Mouse (Mus musculus) heart, postnatal 36 days (tissue): ENCODE results near the gene Sost. TPM values are rescaled to one million over a fixed set of nuclear protein-coding genes. Genes with fewer than 3 reads are reported as not detected.
A peak's percentile ranks its signal among the peaks of the same experiment; 100 is the strongest.

Experiments used
- DNase-seq, 2 experiments: peaks; one replicate each; pipeline ENCODE4 v3.0.0; 2021 to 2022
- intact Hi-C: fragments of 180-260 bp; cut with DNase I; formaldehyde crosslinking; loops from one replicate; pipeline ENCODE4 v1.15.1; 2025
- total RNA-seq, 2 experiments: library from RNA; stranded (reverse); gene quantifications; 2 replicates each; pipeline ENCODE4 v1.2.3; 2021

Gene Sost
- total RNA-seq, 2 experiments from 2014 or later, result 2.1 to 2.7 TPM

DNA sequence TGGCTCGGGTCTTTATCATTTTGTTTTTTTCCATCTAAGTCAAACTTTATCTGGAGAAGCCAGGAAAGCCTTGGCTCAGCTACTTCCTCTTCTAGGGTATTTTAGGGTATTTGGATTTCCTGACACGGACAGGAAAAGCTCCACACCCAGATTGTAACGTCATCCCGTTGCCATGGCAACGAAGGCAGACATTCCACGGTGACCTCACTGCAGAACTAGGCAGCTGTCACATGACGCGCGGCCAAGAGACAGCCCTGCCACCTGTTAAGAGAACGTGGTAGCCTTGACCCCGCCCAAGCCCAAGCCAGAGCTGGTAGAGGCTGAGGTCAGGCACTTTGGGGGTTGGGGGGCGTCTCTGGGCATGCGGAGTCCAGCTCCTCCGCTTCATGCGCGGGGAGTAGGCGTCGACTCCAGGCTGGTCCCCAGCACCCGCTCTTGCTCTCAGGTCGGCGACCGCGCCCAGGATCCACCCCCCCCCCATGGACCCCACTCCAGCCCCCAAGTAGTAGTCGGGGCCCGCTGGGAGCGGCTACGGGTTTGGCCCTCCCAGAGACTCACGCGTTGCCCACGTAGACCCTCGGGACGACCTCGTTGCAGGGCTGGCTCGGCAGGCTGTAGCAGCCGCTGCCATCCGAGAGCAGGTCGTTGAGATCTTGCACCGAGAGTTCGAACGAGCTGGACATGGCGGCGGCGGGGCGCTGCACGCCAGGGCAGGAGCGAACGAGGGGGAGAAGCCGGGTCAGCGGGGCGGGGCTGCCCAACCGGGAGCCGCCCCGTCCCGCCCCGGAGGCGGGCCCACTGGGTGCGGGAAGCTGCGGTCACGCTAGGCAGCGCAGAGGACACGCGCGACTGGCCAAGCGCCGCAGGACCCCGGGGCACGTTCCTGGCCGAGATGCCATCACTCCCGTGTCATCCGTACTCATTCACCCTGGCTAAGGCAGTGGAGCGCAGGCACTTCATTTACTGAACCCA lies 17.5 kb upstream of the Sost start, which contains the start of gene Cfap97d1:
TSS of gene Cfap97d1 (plus strand) at position 226 of the 972 bp plus-strand sequence.
- peak; percentile 96 for DNase-seq

DNA sequence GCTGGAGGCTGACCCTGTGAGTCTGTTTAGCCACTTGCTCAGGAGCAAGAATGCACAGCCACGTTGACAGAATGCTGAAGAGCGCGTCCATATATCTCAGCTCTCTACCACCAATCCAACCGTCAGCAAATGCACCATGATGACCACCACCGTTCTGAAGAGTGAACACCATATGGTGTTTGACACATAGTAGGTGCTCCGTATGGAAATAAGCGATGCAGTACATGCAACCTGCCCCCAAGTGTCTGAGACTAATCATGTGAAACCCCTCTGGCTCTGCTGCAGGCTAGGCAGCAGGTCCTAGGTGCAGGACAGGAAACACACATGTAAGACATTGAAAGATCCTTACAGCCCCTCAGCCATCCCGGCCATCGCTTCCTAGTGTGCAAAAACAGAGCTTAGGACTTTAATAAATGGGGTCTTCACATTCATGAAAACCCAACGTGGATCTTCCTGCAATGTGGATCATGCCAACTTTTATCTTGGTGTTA lies 16.7 kb upstream of the Sost start:
- DNase-seq, result peak in 1 of 2 experiments; percentile 47
- intact Hi-C loops, result loop anchor here (5.0 kb wide), 1 partner anchor 234 kb away; no protein-coding TSS in a partner anchor

More for the DNA sequence above, 17.5 kb upstream of the Sost start, which contains the start of gene Cfap97d1:
- intact Hi-C loops, result loop anchor here (2.0 to 5.0 kb wide), 2 partner anchors 68 to 233 kb away; no protein-coding TSS in a partner anchor

DNA sequence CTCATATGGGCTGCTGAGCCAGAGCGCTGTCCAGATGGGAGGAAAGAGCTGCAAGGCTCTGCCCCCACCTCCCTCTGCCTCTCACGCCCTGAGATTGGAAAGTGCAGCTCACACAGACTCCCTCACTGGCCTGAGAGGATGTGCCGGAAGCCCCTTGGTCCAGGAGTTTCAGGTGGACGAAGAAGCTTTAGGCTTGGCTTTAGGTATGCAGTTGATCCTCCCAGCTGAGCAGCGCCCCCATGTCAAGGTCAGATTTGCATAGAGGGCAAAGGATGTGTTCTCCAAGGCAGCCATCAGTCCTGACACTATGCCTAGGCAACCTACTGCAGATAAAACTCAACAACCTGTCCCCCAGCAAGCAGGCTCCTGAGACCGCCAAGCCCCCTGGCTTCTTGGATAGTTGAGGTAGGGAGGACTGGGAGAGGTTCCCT lies 16.2 kb upstream of the Sost start:
- intact Hi-C loops, result loop anchor here (5.0 kb wide), 1 partner anchor 234 kb away; no protein-coding TSS in a partner anchor
- DNase-seq, result peak; percentile 49 to 52

DNA sequence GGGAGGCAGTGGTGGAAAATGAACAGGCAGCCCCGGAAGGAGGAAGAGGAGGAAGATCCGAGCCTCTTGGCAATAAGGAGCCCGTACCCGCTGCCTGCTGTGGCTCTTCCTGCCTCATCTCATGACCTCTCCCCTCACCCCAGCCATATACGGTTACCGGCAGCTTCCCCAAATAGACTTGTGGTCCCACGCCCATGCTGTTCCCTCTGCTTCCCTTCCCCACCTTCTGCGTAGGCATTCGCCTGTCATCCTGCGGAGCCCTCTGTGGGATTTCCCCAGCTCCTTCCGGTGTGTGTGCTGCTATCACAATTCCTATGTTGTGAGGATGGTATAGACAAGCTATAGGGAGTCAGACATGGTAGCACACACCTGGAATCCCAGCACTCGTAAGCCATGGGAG lies 15.0 kb upstream of the Sost start:
- intact Hi-C loops, result loop anchor here (5.0 kb wide), 1 partner anchor 235 kb away; no protein-coding TSS in a partner anchor
- peak; percentile 25 to 34 for DNase-seq

DNA sequence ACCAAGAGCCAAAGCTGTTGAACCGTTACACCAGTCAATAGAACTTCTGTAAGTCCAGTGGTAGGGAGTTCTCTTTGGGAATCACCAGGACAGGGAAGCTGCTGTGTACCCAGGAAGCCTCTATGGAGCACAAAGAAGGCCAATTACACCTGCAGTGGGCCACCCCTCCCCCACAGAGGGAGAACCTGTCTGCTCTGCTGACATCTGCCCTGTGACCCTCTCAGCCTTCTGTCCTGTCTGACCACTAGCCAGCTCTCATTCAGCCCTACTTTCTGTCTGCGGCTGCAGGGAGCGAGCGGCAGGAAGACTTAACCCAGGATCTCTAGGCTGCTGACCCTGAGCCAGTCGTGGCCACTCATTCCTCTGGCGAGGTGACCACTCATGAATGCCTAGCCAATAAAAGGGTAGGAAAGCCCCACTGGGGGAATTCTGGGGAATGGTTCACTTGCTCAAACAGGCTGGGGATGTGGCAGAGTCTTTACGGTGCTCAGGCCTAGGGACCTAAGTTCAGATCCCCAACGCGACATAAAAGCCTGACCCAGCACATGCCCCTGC lies 13.9 kb upstream of the Sost start:
- intact Hi-C loops, result loop anchor here (5.0 kb wide), 1 partner anchor 237 kb away; no protein-coding TSS in a partner anchor

DNA sequence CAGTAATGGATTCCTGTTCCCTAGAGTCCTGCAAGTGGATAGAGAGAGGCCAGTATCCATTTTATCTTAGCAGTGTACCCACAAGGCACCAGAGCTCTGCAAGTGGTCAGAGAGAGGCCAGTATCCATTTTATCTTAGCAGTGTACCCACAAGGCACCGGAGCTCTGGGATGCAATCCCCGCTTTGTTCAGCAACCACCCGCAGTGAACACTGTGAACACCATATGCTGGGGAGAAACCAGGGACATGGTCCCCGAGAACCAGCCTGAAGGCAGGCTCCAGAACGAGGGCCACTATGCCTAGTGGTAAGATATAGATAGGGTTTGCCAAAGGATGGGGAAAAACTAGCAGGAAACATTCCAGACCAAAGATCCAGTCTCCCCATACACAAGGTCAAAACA lies 12.3 kb upstream of the Sost start:
- intact Hi-C loops, result no loop called here

More for the DNA sequence above, 13.9 kb upstream of the Sost start:
- no peak for DNase-seq

DNA sequence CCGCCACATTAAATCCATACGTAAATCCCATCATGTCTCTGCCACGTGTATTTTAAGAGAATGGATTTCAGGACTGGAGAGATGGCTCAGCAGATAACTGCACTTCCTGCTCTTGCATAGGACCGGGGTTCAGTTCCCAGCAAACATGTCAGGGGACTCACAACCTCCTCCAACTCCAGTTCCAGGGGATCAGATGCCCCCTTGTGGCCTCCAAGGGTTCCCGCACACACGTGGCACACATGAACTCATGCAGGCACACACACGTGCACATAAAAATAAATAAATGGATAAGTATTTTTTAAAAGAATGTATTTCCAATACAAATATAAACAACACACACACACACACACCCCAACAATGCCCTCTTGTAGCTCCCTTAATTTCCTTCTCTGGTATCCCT lies 10.1 kb upstream of the Sost start:
- DNase-seq, result no peak
- intact Hi-C loops, result no loop called here

More for the DNA sequence above, 12.3 kb upstream of the Sost start:
- no peak for DNase-seq

DNA sequence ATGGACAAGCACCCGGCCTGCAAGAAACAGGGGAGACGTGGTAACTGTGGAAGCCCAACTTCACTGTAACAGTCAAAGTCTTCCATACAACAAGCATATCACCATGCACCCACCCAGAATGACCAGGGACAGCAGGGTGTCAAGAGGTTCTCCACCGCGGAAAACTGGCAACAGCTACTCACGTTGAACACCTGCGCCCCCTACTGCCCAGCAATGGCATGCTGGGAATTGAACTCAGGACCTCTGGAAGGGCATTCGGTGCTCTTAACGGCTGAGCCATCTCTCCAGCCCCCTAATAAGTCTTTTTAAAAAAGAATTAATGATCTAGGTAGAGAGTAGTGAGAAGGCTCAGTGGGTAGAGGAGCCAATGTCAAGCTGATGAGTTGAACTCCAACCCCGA lies 8.1 kb upstream of the Sost start:
- peak; percentile 41 to 49 for DNase-seq
- intact Hi-C loops, result no loop called here

DNA sequence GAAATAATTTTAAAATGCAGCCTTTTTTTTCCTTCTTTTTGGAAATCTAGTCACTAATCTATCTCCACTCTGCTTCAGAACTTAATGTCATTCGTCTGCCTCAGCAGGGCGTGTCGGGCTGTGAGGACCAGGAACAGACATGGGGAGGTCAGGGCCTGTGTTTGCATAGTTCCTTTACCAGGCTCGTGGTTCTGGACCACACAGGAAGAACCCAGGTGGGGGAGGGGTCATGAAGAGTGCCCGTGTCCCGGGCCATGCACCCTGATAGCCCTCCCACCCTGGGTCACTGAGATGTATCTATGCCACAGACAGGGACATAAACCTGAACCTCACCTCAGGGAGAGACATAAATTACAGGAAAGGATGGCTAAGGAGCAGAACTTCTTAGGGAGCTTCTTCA lies 7.4 kb upstream of the Sost start:
- no peak for DNase-seq
- intact Hi-C loops, result no loop called here

DNA sequence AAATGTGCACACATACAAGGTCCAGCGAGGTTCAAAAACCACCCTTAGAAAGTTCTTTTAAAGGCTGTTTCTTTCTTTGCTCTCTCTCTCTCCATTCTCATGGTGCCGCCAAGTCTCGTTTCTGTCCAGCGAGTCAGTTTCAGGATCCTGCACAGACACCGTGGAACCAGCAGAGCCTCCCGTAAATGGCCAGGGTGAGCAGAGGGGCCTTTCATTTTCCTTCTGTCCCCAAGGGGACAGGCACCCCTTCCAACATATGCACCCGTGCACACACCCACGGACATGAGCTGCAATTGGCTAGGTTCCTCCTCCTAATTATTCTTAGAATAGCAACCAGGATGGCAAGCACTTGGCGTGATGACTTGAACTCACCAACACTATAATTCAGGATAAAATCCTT lies 6.7 kb upstream of the Sost start:
- DNase-seq, result no peak
- intact Hi-C loops, result no loop called here

DNA sequence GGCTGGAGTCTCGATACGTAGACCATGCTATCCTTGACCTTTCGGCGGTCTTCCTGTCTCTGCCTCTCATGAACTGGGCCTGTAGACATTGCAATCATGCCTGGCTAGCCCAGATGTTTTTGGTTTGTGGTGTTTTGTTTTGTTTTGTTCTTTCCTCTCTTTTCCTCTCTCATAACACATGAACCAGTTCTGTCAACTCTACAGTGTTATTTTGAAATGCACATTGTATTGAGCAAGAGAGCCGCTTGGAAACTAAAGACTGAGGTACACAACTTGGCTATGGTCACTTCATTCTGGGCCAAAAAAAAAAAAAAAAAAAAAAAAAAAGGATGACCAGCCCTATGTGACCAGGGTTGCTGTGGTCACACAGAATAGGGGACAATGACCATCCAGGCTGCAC lies 5.8 kb upstream of the Sost start:
- DNase-seq, result no peak
- intact Hi-C loops, result no loop called here

DNA sequence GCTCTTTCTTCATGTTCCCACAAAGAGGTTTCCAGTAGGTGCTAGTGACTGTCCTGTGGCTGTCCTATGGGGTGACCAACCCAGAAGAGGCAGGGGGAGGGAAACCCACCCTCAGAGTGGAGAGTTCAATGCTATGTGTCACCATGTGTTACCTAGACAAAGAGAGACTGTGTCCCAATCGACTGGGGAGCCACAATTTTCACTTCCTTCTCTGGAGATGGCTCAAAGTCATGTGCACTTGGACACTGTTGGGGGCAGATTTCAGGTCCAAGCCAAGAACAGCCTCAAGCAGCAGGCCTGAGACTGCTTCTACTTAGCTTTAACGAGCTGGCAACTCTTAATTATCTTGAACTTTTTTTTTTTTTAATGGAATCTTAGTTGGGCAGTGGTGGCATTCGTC lies 5.3 kb upstream of the Sost start:
- DNase-seq, result no peak

DNA sequence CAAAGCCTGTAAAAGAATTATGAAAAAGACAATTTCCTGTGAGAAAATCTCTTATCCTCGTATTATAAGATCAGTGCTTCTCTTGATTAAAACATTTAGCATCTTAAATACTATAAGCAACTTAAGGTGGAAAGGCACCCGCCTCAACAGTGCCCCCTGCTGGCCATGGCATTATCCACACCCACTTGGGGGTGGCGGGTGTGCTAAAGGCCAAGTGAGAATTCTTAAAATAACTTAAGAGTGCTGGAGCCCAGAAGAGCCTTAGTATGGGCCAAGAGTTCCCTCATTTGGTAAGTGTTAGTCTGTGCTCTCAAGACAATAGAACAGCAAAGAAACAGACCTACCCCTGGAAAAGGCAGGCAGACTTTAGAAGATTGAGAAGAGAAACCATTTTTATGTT lies 4.6 kb upstream of the Sost start:
- peak; percentile 51 to 67 for DNase-seq
- intact Hi-C loops, result no loop called here

More for the DNA sequence above, 5.3 kb upstream of the Sost start:
- intact Hi-C loops, result no loop called here

DNA sequence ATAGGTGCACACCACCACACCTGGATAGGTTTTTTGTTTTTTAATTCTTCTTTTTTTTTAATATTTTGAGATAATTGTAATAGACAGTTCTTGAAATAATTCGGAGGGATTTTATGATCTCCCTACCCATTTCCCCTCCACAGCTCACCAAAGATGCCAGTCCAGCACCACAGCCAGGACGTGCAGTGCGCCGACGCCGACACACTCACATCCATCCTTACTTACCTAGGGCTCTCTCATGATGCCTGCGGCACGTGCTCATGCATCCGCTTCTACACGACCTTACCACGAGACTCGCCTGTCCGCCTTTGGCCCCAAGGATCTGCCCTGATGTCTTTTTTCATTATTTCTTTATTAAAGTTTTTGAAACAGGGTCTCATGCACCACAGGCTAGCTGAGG lies 3.0 kb upstream of the Sost start:
- no peak for DNase-seq
- intact Hi-C loops, result loop anchor here (1.0 to 2.0 kb wide), 2 partner anchors 51 to 157 kb away; no protein-coding TSS in a partner anchor

DNA sequence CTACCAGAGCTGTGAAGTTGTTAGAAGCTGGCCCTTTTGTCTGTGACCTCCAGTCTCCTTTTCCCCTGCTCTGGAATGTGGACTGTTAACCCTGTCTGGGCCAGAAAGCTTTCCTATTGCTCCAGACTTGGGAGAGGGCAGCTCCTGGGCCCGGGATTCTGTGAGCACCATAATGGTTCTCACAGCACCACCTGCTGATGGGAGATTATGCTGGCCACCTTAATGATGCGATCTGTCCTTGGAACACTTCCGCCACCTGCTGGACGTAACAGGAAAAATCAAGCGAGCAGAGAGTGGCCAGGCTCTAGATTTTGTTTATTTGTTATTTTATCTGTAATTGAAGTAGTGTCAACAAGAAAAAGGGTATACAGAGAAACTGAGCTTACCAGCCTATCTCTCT lies 2.0 kb upstream of the Sost start:
- peak; percentile 83 to 86 for DNase-seq

DNA sequence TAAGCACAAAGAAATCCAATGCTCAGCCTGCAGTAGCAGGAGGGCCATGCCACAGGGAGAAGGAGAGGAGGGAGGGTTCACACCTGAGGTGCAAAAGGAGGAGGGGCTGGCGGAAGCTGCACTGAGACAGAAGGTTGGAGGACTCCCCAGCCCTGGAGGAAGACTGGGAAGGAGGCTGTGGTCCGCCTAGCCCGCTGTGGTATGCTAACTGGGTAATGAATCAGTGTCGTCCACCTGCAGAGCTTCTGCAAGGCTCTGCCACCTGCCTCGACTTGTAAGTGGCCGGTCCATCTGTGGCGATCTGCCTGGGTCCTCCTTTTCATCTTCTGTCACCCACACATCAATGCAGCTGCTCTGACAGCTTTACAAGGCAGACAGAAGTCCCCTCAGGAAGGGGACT lies 1.5 kb upstream of the Sost start:
- intact Hi-C loops, result loop anchor here (2.0 kb wide), 1 partner anchor 156 kb away; no protein-coding TSS in a partner anchor
- DNase-seq, result no peak

More for the DNA sequence above, 2.0 kb upstream of the Sost start:
- intact Hi-C loops, result loop anchor here (1.0 to 2.0 kb wide), 2 partner anchors 49 to 156 kb away; no protein-coding TSS in a partner anchor

DNA sequence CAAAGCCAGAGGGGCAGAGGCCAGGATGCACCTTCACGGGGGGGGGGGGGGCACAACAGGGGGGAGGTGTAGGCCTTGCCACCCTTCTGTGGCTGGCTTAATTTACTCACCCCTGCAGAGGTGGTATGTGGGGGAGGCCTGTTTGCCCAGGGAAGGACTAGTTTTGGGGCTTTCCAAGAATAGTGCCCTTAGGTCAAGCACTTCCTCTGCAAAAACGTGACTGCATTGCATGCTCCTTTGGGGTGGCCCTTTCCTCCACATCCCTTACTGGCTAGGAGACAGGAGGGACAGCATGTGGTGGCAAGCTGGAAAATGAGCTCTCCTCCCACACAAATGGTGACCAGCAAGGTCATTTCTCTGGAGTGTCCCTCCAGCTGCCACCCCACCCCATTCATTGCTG lies 1.3 kb downstream of the Sost start:
- no peak for DNase-seq
- intact Hi-C loops, result loop anchor here (2.0 kb wide), 1 partner anchor 15 kb away; no protein-coding TSS in a partner anchor

DNA sequence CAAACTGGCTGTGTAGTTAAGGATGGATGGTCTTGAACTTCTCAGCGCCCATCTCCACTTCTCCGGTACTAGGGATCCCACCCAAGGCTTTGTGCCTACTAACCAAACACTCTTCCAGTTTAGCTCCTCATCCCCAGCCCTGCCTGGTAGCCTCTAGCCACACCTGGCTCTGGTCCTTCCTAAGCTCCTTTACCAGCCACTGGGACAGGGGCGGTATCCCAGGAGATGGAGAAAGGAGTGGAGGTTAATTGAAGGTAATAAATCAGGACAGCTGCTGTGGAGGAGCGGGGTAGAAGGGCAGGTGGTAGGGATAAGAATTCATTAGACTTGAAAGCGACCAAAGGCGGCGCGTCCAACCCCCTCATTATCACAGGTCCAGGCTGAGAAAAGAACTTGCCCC lies 2.2 kb downstream of the Sost start:
- DNase-seq, result no peak
- intact Hi-C loops, result loop anchor here (2.0 kb wide), 1 partner anchor 14 kb away; no protein-coding TSS in a partner anchor

DNA sequence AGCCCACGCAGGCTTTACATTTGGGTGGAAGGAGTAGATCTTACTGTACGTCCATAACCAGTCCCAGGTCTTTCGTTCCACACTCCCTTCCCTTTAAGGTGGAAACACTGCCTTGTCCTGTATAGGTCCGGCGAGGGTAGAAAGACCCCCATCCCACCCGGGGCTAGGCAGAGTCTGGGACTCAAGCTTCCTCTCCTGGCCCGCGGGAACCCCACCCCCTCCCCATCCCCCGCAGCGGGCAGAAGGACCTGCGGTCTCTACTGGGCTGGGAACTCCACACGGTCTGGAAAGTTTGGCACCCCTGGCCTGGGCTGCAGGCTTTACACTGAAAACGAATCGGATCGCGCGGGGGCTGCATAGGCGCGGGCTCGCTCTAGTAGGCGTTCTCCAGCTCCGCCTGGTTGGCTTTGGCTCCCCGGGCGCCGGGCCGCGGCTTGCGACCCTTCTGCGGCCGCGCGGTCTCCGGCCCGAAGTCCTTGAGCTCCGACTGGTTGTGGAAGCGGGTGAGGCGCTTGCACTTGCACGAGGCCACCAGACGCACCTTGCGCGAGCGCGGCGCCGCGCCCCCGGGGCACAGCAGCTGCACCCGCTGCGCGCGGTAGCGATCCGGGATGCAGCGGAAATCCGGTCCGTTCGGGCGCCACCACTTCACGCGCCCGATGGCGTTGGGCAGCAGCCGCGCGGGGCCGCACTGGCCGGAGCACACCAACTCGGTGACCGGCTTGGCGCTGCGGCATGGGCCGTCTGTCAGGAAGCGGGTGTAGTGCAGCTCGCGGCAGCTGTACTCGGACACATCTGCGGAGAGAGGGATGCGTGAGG lies 3.1 kb downstream of the Sost start:
- DNase-seq, result peak in 1 of 2 experiments; percentile 51
- intact Hi-C loops, result loop anchor here (2.0 kb wide), 1 partner anchor 13 kb away; no protein-coding TSS in a partner anchor

DNA sequence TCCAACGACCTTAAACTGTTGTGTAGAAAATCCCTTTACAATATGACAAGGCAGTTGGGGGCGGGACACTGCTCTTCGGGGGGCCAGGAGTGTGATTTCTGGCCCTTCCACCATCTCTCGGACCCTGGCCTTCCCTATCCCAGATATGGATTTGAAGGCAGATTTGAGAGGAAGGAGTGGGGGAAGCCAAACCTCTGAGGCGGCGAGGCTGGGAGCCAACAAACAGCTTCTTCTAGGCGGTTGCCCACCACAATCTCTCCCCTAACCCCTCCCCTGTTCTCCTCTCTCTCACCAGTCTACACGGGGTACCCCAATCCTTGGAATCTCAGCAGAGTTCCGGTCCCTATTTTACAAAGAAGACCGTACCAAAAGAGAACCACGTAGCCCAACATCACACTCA lies 3.8 kb downstream of the Sost start:
- intact Hi-C loops, result no loop called here
- no peak for DNase-seq
